Mouse (Mus musculus): ENCODE measurements around the gene Zfp354b. TPM values are rescaled to one million over a fixed set of nuclear protein-coding genes. Genes with fewer than 3 reads are reported as not detected.

The Zfp354b gene
- total RNA-seq, 2 experiments from 2014 or later, result 5.4 to 5.9 TPM

DNA sequence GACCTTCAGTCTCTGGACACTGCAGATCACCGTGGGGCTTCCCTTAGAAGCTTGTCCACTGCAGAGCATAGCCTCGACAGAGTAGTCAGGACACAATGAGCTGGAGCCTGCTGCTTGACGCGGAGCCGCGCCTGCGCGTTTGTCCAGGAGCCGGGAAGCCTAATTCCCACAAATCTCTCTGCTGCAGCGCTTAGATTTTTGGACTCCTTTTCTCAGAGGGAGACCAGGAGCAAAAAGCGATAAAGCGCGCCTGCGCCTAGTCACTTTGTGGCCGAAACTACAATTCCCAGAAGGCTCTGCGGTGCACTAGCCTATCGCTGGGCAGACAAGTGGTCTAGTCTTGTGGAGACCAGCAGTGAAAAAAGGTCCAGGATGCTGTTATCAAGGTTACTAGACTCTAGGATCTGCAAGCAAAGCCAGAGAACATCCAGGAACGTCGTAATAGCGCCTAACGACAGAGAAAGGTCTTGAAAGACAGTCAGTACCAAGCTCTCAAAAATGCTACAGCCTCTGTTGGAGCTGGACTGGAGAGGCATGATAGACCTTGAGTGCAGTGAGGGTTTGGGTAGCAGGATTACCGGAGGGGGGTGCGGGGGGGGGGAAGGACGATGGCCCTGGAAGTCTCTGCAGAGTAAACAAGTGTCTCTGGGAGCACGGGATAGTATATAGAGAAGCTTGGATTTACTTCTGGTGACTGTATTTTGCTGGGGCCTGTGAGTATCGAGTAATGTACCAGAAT, 43.9 kb downstream of the Zfp354b start, which contains the start of gene Zfp454:
Gene Zfp454 (minus strand): TSS at position 262 of the 739 bp plus-strand sequence.
- DNase-seq (ENCODE audit: low spot score in 2 of 2), result peak; percentile 95 to 96
- intact Hi-C loops (cut with DNase I), result loop anchor here (2.0 kb wide), 1 partner anchor 47 kb away; the partner anchor contains the start of gene Zfp879

DNA sequence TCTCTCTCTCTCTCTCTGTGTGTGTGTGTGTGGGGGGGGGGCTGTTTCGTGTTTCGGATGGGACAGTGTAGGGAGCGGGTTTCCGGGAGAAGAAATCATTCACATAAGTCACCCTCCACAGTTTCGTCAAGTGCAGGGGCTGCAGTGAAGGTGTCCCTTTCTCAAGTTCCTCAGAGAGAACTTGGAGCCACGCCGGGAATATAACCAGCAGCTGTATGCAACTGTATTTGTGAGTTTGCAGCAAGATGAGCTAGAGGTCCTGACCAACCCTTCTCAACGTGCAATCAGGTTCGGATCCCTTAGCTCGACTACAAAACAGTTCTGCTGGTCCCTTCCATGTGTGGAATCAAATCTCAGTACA, 44.5 kb downstream of the Zfp354b start:
- no peak for DNase-seq (ENCODE audit: low spot score in 2 of 2)

DNA sequence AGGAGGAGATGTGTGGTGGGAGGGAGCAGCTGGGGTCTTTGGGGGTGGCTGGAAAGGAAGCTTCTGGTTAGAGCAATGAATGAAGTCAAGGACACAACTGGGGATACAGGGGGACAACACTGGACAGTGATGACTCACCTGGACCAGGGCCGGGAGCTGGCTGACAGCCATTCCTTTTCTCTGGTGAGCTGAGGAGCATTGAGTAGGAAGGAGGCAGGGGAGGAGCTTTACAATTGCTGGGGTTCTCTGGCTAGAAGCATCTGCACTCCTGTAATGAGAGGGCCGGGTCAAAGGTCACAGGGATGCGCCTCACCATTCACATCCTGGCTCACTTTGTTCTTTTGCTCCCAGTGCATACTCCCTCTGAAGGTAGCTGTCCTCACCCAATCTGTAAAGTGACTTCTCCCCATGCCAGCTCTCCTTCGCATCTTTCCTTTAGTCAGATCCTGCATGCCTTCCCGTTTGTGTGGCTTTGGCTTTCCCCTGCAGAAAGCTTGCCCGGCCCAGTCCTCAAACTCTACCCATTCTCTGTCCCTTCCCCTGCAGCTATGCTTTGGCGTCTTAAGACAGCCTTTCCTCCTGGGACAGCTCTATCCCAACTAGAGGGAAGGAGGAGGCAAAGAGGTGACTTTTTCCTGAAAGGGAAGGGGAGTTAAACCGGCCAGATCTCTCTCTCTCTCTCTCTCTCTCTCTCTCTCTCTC, 45.1 kb downstream of the Zfp354b start:
- intact Hi-C loops (cut with DNase I), result loop anchor here (2.0 kb wide), 1 partner anchor 46 kb away; the partner anchor contains the start of gene Zfp879
- DNase-seq (ENCODE audit: low spot score in 2 of 2), result no peak

More for the DNA sequence above, 44.5 kb downstream of the Zfp354b start:
- intact Hi-C loops (cut with DNase I), result loop anchor here (2.0 kb wide), 1 partner anchor 46 kb away; the partner anchor contains the start of gene Zfp879

GRCm38 (mm10) chr11:50883756-50884155, 47.7 kb downstream of the Zfp354b start:
- intact Hi-C loops (cut with DNase I), result no loop called here

DNA sequence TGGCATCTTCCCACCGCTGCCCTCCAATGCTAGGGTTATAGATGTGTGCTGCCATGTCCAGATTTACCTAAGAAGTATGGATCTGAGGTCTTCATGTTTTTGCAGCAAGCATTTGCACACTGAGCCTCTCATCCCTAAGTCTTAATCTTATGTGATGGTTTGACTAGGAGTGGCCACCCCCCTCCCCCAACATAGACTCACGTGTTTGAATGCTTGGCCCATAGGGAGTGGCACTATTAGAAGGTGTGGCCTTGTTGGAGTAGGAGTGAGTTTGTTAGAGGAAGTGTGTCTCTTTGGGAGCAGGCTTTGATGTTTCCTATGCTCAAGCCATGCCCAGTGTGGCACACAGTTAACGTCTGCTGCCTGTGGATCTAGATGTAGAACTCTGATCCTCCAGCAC, 52.8 kb downstream of the Zfp354b start:
- DNase-seq (ENCODE audit: low spot score in 2 of 2), result no peak

More at GRCm38 (mm10) chr11:50883756-50884155, 47.7 kb downstream of the Zfp354b start:
- no peak for DNase-seq (ENCODE audit: low spot score in 2 of 2)

More for the DNA sequence above, 52.8 kb downstream of the Zfp354b start:
- intact Hi-C loops (cut with DNase I), result no loop called here

Other genes with a start within 250 kb of the Zfp354b start
- 10 to 100 TPM; 43.2 to 45.9 TPM for gene Zfp354c, start 103.9 kb downstream of the Zfp354b start, total RNA-seq (2021)
- gene Zfp879, start 90.1 kb downstream of the Zfp354b start, total RNA-seq (2021), result 1 to 10 TPM; 3.4 to 3.8 TPM
- gene Grm6, start 80.9 kb downstream of the Zfp354b start, total RNA-seq (2021), result not detected
- gene Zfp454, start 44.0 kb downstream of the Zfp354b start, total RNA-seq (2021), result 1 to 10 TPM; 6.2 to 6.4 TPM
- 10 to 100 TPM; 23.2 to 24.0 TPM for gene Zfp2, start 15.5 kb downstream of the Zfp354b start, total RNA-seq (2021)
- not detected for gene 4933414I15Rik, start 12.1 kb upstream of the Zfp354b start, total RNA-seq (2021)
- gene Prop1, start 22.1 kb upstream of the Zfp354b start, total RNA-seq (2021), result not detected
- gene Olfr1378, start 34.9 kb upstream of the Zfp354b start, total RNA-seq (2021), result not detected
- not detected for gene Olfr1377, start 50.3 kb upstream of the Zfp354b start, total RNA-seq (2021)
- gene Olfr51, start 72.0 kb upstream of the Zfp354b start, total RNA-seq (2021), result not detected
- not detected for gene Olfr54, start 82.6 kb upstream of the Zfp354b start, total RNA-seq (2021)
- gene Olfr1375, start 116.5 kb upstream of the Zfp354b start, total RNA-seq (2021), result not detected
- 1 to 10 TPM; 8.1 to 9.3 TPM for gene Zfp354a, start 127.6 kb upstream of the Zfp354b start, total RNA-seq (2021)